Mouse (Mus musculus): ENCODE data around the gene Cntn1. TPM values are rescaled to one million over a fixed set of nuclear protein-coding genes. Genes with fewer than 3 reads are reported as not detected.

The Cntn1 gene
- total RNA-seq, 2 experiments from 2014 or later: 0.05 to 0.06 TPM

GRCm38 (mm10) chr15:92364592-92364991 lies 313.6 kb downstream of the Cntn1 start:
- no peak for DNase-seq (ENCODE audit: low spot score)
- intact Hi-C loops (cut with DNase I): no loop called here

Other genes with a start within 250 kb of the Cntn1 start
- not detected for gene Smgc, start 212.9 kb upstream of the Cntn1 start, total RNA-seq (2021)

Measured in heart, postnatal 25 days (tissue).